Mouse (Mus musculus) E14TG2a.4 (cell line): ENCODE results near the gene Gm17018.

Source experiments
- H3K27me3 ChIP-seq: 2 replicates; pipeline ENCODE4 v1.6.1; 2014; ENCODE audit warnings: low read length, control low read depth; ENCODE audit not compliant: insufficient read depth
- H3K36me3 ChIP-seq: 2 replicates; pipeline ENCODE4 v1.6.1; 2014; ENCODE audit warnings: low read length, control low read depth; ENCODE audit not compliant: insufficient read depth
- H3K4me1 ChIP-seq: replicated peaks from 2 replicates; pipeline ENCODE4 v1.6.1; 2014; ENCODE audit warnings: low read depth, low read length, control low read depth
- H3K4me3 ChIP-seq: replicated peaks from 2 replicates; pipeline ENCODE4 v1.5.1; 2014; ENCODE audit warnings: mild to moderate bottlenecking, low read length
- H3K9me3 ChIP-seq: 2 replicates; pipeline ENCODE4 v1.6.1; 2014; ENCODE audit warnings: low read length, control low read depth
- CTCF ChIP-seq: conservative IDR thresholded peaks from 2 replicates; pipeline ENCODE4 v1.5.1; 2014; ENCODE audit warnings: low read length
- NANOG ChIP-seq: IDR thresholded peaks from 2 replicates; pipeline ENCODE4 v1.6.1; 2014; ENCODE audit warnings: borderline replicate concordance, low read length, mixed read lengths
- POU5F1 ChIP-seq: IDR thresholded peaks from 2 replicates; pipeline ENCODE4 v1.6.1; 2014; ENCODE audit warnings: low read length, borderline replicate concordance

Gene Gm17018

DNA sequence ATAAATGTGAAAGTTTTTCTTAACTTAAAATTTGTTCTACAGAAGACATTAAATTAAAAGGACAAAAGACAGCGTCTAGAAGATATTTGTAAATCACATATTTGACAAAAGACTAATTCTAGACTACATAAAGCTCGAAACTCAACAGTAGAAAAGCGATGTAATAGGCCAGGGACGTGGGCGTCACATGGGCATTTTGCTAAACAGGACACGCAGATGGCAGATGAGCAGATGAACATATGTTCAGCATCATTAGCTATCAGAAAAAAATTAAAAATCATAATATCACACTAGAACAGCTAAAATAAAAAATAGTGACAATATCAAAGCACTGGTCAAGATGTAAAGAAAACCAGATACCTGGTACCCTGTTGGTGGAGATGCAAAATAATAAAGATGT, 29.3 kb downstream of the Gm17018 start:
- no peak overlapping the region for H3K4me3 ChIP-seq
- H3K9me3 ChIP-seq: no peaks in the 10 kb centered on the region
- TF ChIP-seq POU5F1 (no peak), NANOG (no peak)

DNA sequence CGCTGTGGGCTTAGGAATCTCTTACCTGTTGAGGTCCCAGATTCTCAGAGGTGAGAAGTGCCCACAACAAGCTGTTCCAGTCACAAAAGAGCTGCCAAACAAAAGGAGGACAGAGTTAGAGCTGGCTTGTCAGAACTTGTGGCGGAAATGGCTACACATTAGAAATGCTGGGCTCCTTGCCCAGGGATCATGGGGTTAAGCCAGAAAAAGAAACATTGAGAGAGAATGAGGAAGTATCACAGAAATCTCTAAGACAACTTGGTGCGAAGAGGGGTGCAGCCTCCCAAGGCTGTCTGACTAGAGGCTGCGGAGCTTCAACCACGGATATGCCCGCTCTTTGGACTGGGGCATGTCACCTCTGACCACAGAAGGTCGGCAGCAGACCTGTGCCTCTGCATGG, 31.3 kb downstream of the Gm17018 start:
- Histone ChIP-seq H3K4me1 (0 out of 2 replicates have a peak, but pooled peaks cover 2% of the 10 kb centered on the region), H3K9me3 (no peaks in the 10 kb centered on the region), H3K4me3 (no peak overlapping the region), H3K36me3 (no peaks in the 10 kb centered on the region), H3K27me3 (no peaks in the 10 kb centered on the region)
- no peak for TF ChIP-seq CTCF
- no peak for TF ChIP-seq NANOG

More for the DNA sequence above, 29.3 kb downstream of the Gm17018 start:
- H3K36me3 ChIP-seq: no peaks in the 10 kb centered on the region
- peaks cover 3% of the 10 kb centered on the region; the same call in 1 of the 2 replicates for H3K27me3 ChIP-seq
- peaks cover 11% of the 10 kb centered on the region; the same call in 1 of the 2 replicates for H3K4me1 ChIP-seq

GRCm38 (mm10) chr19:45592916-45593315, 32.5 kb downstream of the Gm17018 start:
- TF ChIP-seq NANOG (no peak), POU5F1 (no peak), CTCF (no peak)
- Histone ChIP-seq H3K4me1 (no peaks in the 10 kb centered on the region), H3K4me3 (no peak overlapping the region), H3K9me3 (no peaks in the 10 kb centered on the region), H3K27me3 (no peaks in the 10 kb centered on the region), H3K36me3 (no peaks in the 10 kb centered on the region)

- Histone ChIP-seq H3K4me3 (no peak overlapping the region), H3K27me3 (no peaks in the 10 kb centered on the region), H3K9me3 (no peaks in the 10 kb centered on the region), H3K36me3 (no peaks in the 10 kb centered on the region), H3K4me1 (no peaks in the 10 kb centered on the region)
- TF ChIP-seq POU5F1: no peak
- TF ChIP-seq NANOG: no peak
- no peak for TF ChIP-seq CTCF
These were observed 33.7 kb downstream of the Gm17018 start for GRCm38 (mm10) chr19:45594079-45594478.

- Histone ChIP-seq H3K4me1 (0 out of 2 replicates have a peak, but pooled peaks cover 3% of the 10 kb centered on the region), H3K27me3 (peaks cover 8% of the 10 kb centered on the region), H3K9me3 (no peaks in the 10 kb centered on the region), H3K36me3 (no peaks in the 10 kb centered on the region), H3K4me3 (no peak overlapping the region)
- TF ChIP-seq POU5F1: no peak
- TF ChIP-seq CTCF: no peak
- TF ChIP-seq NANOG: no peak
These were observed 35.1 kb downstream of the Gm17018 start for GRCm38 (mm10) chr19:45595481-45595880.

DNA sequence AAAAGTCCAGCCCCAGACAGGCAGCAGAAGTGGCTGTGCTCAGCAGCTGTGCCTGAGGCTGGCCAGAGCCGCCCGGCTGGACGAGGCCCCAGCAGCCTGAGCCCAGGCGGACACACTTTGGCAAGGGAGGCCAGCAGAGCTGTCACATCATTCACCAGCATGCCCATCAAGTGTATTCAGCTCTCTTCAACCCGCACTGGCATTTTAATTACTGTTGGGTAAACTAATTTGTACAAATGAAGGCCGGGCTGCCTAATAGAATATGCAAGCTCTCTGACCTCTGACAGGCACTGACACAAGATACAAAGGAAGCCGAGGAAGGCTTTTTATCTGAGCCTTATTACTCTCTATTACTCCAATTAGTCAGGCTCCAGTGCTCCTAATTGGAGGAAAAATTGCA, 35.6 kb downstream of the Gm17018 start:
- TF ChIP-seq POU5F1: no peak
- no peak for TF ChIP-seq NANOG
- no peak for TF ChIP-seq CTCF
- H3K4me1 ChIP-seq: 0 out of 2 replicates have a peak, but pooled peaks cover 3% of the 10 kb centered on the region
- no peaks in the 10 kb centered on the region for H3K36me3 ChIP-seq
- peaks cover 9% of the 10 kb centered on the region for H3K27me3 ChIP-seq
- H3K4me3 ChIP-seq: no peak overlapping the region
- H3K9me3 ChIP-seq: no peaks in the 10 kb centered on the region

DNA sequence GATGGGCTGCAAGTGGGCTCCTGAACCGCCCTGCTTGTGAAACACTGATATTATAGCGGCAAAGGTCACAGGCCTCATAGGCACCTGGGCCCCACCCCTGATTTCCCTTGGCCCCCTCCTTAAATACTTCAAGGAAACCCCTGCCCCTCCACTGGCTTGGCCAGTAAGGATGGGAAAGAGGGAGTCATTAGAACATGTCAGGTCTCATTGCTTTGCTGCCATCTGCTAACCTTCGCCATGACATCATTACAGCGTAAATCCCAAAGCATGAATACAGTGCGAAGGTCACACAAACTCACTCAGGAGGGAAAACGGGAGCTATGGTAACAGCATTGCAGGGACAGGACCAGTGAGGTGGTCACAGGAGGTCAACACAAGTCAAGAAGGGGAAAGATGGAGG, 36.0 kb downstream of the Gm17018 start:
- no peak overlapping the region for H3K4me3 ChIP-seq

DNA sequence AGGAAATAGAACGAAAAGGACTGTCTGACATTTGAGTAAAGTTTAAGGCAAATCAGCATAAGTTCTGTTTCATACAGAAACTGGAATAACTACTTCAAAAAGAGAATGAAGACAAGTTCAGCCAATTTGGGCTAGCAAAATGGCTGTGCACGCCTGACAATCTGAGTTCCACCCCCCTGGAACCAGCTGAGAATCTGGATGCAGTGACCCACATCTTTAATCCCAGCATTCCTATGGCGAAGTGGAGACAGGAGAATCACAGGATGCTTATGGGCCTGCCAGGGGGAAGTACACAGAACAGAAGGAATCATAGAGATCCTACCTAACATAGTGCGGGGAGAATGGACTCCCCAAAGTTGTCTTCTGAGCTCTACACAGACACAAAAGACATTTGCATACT, 36.7 kb downstream of the Gm17018 start:
- no peak overlapping the region for H3K4me3 ChIP-seq
- no peaks in the 10 kb centered on the region for H3K36me3 ChIP-seq
- no peak for TF ChIP-seq POU5F1
- 0 out of 2 replicates have a peak, but pooled peaks cover 3% of the 10 kb centered on the region for H3K4me1 ChIP-seq
- no peaks in the 10 kb centered on the region for H3K9me3 ChIP-seq
- H3K27me3 ChIP-seq: peaks cover 9% of the 10 kb centered on the region

More for the DNA sequence above, 36.0 kb downstream of the Gm17018 start:
- no peak for TF ChIP-seq POU5F1
- TF ChIP-seq NANOG: no peak
- TF ChIP-seq CTCF: no peak
- Histone ChIP-seq H3K9me3 (no peaks in the 10 kb centered on the region), H3K36me3 (no peaks in the 10 kb centered on the region), H3K4me1 (0 out of 2 replicates have a peak, but pooled peaks cover 3% of the 10 kb centered on the region), H3K27me3 (peaks cover 9% of the 10 kb centered on the region)

GRCm38 (mm10) chr19:45602606-45603005, 42.2 kb downstream of the Gm17018 start:
- Histone ChIP-seq H3K36me3 (no peaks in the 10 kb centered on the region), H3K27me3 (peaks cover 9% of the 10 kb centered on the region)
- TF ChIP-seq CTCF (no peak), NANOG (no peak), POU5F1 (no peak)

More at GRCm38 (mm10) chr19:45602606-45603005, 42.2 kb downstream of the Gm17018 start:
- H3K4me3 ChIP-seq: no peak overlapping the region
- peaks cover 11% of the 10 kb centered on the region for H3K4me1 ChIP-seq
- H3K9me3 ChIP-seq: no peaks in the 10 kb centered on the region
